Mouse (Mus musculus): ENCODE data around the gene Gm20388. TPM values are rescaled to one million over a fixed set of nuclear protein-coding genes. Genes with fewer than 3 reads are reported as not detected.

The Gm20388 gene
- total and polyA plus RNA-seq, 2 experiments from 2014 or later: 17.3 TPM; not detected in 1

- H3K9me3 ChIP-seq (replicated peaks; ENCODE audit: control insufficient read depth, low read length): no peaks in the 10 kb centered on the region
- H3K27me3 ChIP-seq (ENCODE audit: control insufficient read depth, insufficient read depth, low read length): no peaks in the 10 kb centered on the region
- WGBS: 59% methylated on average over 15 of the region's 15 CpGs
- H3K27ac ChIP-seq (ENCODE audit: low read depth): no peak overlapping the region
- no peaks in the 10 kb centered on the region for H3K36me3 ChIP-seq (replicated peaks; ENCODE audit: control insufficient read depth, insufficient read depth, low read length)
- TF ChIP-seq CTCF (IDR thresholded peaks at IDR 0.05; ENCODE audit: low read depth) (no peak), EP300 (IDR thresholded peaks at IDR 0.05; ENCODE audit: low read depth) (no peak)
- no peak for ATAC-seq (ENCODE audit: insufficient read depth, low read depth)
- DNase-seq (ENCODE audit: low spot score): no peak
- no peak overlapping the region for H3K4me2 ChIP-seq (ENCODE audit: low read depth, low read length)
- H3K4me1 ChIP-seq (ENCODE audit: control insufficient read depth, insufficient read depth): peaks cover 9% of the 10 kb centered on the region; the same call in 1 of the 2 replicates
- no peak overlapping the region for H3K9ac ChIP-seq (replicated peaks; ENCODE audit: low read depth, low read length)
- no peak overlapping the region for H3K4me3 ChIP-seq (ENCODE audit: low read depth, low read length)
Measured at GRCm38 (mm10) chr8:120397444-120398411, 487.1 kb downstream of the Gm20388 start.

- no peak for ATAC-seq (ENCODE audit: insufficient read depth, low read depth)
- no peak overlapping the region for H3K9ac ChIP-seq (replicated peaks; ENCODE audit: low read depth, low read length)
- no peaks in the 10 kb centered on the region for H3K9me3 ChIP-seq (replicated peaks; ENCODE audit: control insufficient read depth, low read length)
- H3K4me2 ChIP-seq (ENCODE audit: low read depth, low read length): no peak overlapping the region
- TF ChIP-seq EP300 (IDR thresholded peaks at IDR 0.05; ENCODE audit: low read depth): no peak
- TF ChIP-seq CTCF (IDR thresholded peaks at IDR 0.05; ENCODE audit: low read depth): no peak
- 68% methylated on average over 33 of the region's 33 CpGs for WGBS
- no peak for DNase-seq (ENCODE audit: low spot score)
- no peaks in the 10 kb centered on the region for H3K27me3 ChIP-seq (ENCODE audit: control insufficient read depth, insufficient read depth, low read length)
- no peaks in the 10 kb centered on the region for H3K36me3 ChIP-seq (replicated peaks; ENCODE audit: control insufficient read depth, insufficient read depth, low read length)
- no peak overlapping the region for H3K27ac ChIP-seq (ENCODE audit: low read depth)
- no peak overlapping the region for H3K4me3 ChIP-seq (ENCODE audit: low read depth, low read length)
- no peaks in the 10 kb centered on the region for H3K4me1 ChIP-seq (ENCODE audit: control insufficient read depth, insufficient read depth)
Measured at GRCm38 (mm10) chr8:120399212-120399934, 488.7 kb downstream of the Gm20388 start.

GRCm38 (mm10) chr8:120401216-120401615 lies 490.6 kb downstream of the Gm20388 start:
- H3K4me1 ChIP-seq (ENCODE audit: control insufficient read depth, insufficient read depth): no peaks in the 10 kb centered on the region

GRCm38 (mm10) chr8:120401712-120402111 lies 491.1 kb downstream of the Gm20388 start:
- H3K4me1 ChIP-seq (ENCODE audit: control insufficient read depth, insufficient read depth): no peaks in the 10 kb centered on the region
- H3K27ac ChIP-seq (ENCODE audit: low read depth): no peak overlapping the region
- DNase-seq (ENCODE audit: low spot score): no peak
- no peaks in the 10 kb centered on the region for H3K9me3 ChIP-seq (replicated peaks; ENCODE audit: control insufficient read depth, low read length)
- no peaks in the 10 kb centered on the region for H3K27me3 ChIP-seq (ENCODE audit: control insufficient read depth, insufficient read depth, low read length)
- no peak overlapping the region for H3K4me2 ChIP-seq (ENCODE audit: low read depth, low read length)
- no peak overlapping the region for H3K9ac ChIP-seq (replicated peaks; ENCODE audit: low read depth, low read length)
- 91% methylated on average over 7 of the region's 7 CpGs for WGBS
- TF ChIP-seq CTCF (IDR thresholded peaks at IDR 0.05; ENCODE audit: low read depth): no peak
- TF ChIP-seq EP300 (IDR thresholded peaks at IDR 0.05; ENCODE audit: low read depth): no peak
- no peak overlapping the region for H3K4me3 ChIP-seq (ENCODE audit: low read depth, low read length)
- H3K36me3 ChIP-seq (replicated peaks; ENCODE audit: control insufficient read depth, insufficient read depth, low read length): no peaks in the 10 kb centered on the region
- ATAC-seq (ENCODE audit: insufficient read depth, low read depth): no peak

More at GRCm38 (mm10) chr8:120401216-120401615, 490.6 kb downstream of the Gm20388 start:
- no peak overlapping the region for H3K4me3 ChIP-seq (ENCODE audit: low read depth, low read length)
- no peaks in the 10 kb centered on the region for H3K9me3 ChIP-seq (replicated peaks; ENCODE audit: control insufficient read depth, low read length)
- H3K4me2 ChIP-seq (ENCODE audit: low read depth, low read length): no peak overlapping the region
- no peak for DNase-seq (ENCODE audit: low spot score)
- H3K36me3 ChIP-seq (replicated peaks; ENCODE audit: control insufficient read depth, insufficient read depth, low read length): no peaks in the 10 kb centered on the region
- ATAC-seq (ENCODE audit: insufficient read depth, low read depth): no peak
- no peak for TF ChIP-seq EP300 (IDR thresholded peaks at IDR 0.05; ENCODE audit: low read depth)
- no peak for TF ChIP-seq CTCF (IDR thresholded peaks at IDR 0.05; ENCODE audit: low read depth)
- WGBS: 82% methylated on average over 2 of the region's 2 CpGs
- H3K9ac ChIP-seq (replicated peaks; ENCODE audit: low read depth, low read length): no peak overlapping the region
- no peaks in the 10 kb centered on the region for H3K27me3 ChIP-seq (ENCODE audit: control insufficient read depth, insufficient read depth, low read length)
- no peak overlapping the region for H3K27ac ChIP-seq (ENCODE audit: low read depth)

- Histone ChIP-seq H3K36me3 (replicated peaks; ENCODE audit: control insufficient read depth, insufficient read depth, low read length) (no peaks in the 10 kb centered on the region), H3K27me3 (ENCODE audit: control insufficient read depth, insufficient read depth, low read length) (no peaks in the 10 kb centered on the region), H3K4me2 (ENCODE audit: low read depth, low read length) (no peak overlapping the region), H3K9ac (replicated peaks; ENCODE audit: low read depth, low read length) (no peak overlapping the region), H3K27ac (ENCODE audit: low read depth) (no peak overlapping the region), H3K4me1 (ENCODE audit: control insufficient read depth, insufficient read depth) (no peaks in the 10 kb centered on the region), H3K9me3 (replicated peaks; ENCODE audit: control insufficient read depth, low read length) (no peaks in the 10 kb centered on the region), H3K4me3 (ENCODE audit: low read depth, low read length) (no peak overlapping the region)
- no peak for TF ChIP-seq CTCF (IDR thresholded peaks at IDR 0.05; ENCODE audit: low read depth)
- ATAC-seq (ENCODE audit: insufficient read depth, low read depth): no peak
- WGBS: 86% methylated on average over 7 of the region's 7 CpGs
- no peak for DNase-seq (ENCODE audit: low spot score)
Measured at GRCm38 (mm10) chr8:120403606-120404269, 493.1 kb downstream of the Gm20388 start.
